Mouse (Mus musculus) liver, embryonic 14.5 days (tissue): Measurements from ENCODE around the gene 4930442H23Rik. TPM values are rescaled to one million over a fixed set of nuclear protein-coding genes. Genes with fewer than 3 reads are reported as not detected.

Experiments used
- ATAC-seq: fragments of 200-750 bp; cut with Nextera tagmentation; 2 replicates; pipeline ENCODE4 v1.8.0; 2017; ENCODE audit warnings: moderate number of reproducible peaks, mild to moderate bottlenecking, moderate library complexity; ENCODE audit not compliant: insufficient read depth
- DNase-seq, 3 experiments: peaks; one replicate each; pipeline ENCODE4 v3.0.0-alpha.2; 2012 to 2013; ENCODE audit warnings: low read depth in 3 of 3, low spot score in 3 of 3
- H3K27ac ChIP-seq: fragments of 300-500 bp; sonication (generic); 2 replicates; pipeline ENCODE4 v1.5.1; 2014; ENCODE audit warnings: moderate library complexity, mild to moderate bottlenecking, control low read depth, inconsistent platforms
- H3K27me3 ChIP-seq: fragments of 300-500 bp; sonication (generic); 2 replicates; pipeline ENCODE4 v1.6.1; 2014; ENCODE audit warnings: mild to moderate bottlenecking, low read length, moderate library complexity; ENCODE audit not compliant: control insufficient read depth, insufficient read depth
- H3K36me3 ChIP-seq: fragments of 300-500 bp; sonication (generic); replicated peaks from 2 replicates; pipeline ENCODE4 v1.6.1; 2014; ENCODE audit warnings: low read depth; ENCODE audit not compliant: control insufficient read depth, insufficient read depth
- H3K4me1 ChIP-seq, 2 experiments: fragments of 200-500 bp in 1 of 2; fragments of 300-500 bp in 1 of 2; sonication (generic) in 1 of 2; replicated peaks; 2 replicates each; pipeline ENCODE4 v1.6.1; 2012 to 2014; ENCODE audit warnings: antibody characterized with exemption in 1 of 2, inconsistent platforms in 1 of 2, low read length in 1 of 2; ENCODE audit not compliant: control insufficient read depth in 2 of 2, insufficient read depth in 2 of 2
- H3K4me2 ChIP-seq: fragments of 300-500 bp; sonication (generic); 2 replicates; pipeline ENCODE4 v1.6.1; 2014; ENCODE audit warnings: low read depth, mild to moderate bottlenecking, control low read depth, moderate library complexity
- H3K4me3 ChIP-seq, 2 experiments: fragments of 200-500 bp in 1 of 2; fragments of 300-500 bp in 1 of 2; sonication (generic) in 1 of 2; 2 replicates each; pipeline ENCODE4 v1.5.1; 2012 to 2014; ENCODE audit warnings: low read depth in 2 of 2, low read length in 2 of 2, mild to moderate bottlenecking in 2 of 2, control low read depth in 1 of 2, inconsistent platforms in 1 of 2, moderate library complexity in 1 of 2; ENCODE audit not compliant: insufficient read depth in 1 of 2
- H3K9ac ChIP-seq: fragments of 300-500 bp; sonication (generic); replicated peaks from 2 replicates; pipeline ENCODE4 v1.6.1; 2014; ENCODE audit warnings: mild to moderate bottlenecking, control low read depth, moderate library complexity
- H3K9me3 ChIP-seq: fragments of 300-500 bp; sonication (generic); 2 replicates; pipeline ENCODE4 v1.6.1; 2016; ENCODE audit warnings: low read length, mixed read lengths; ENCODE audit not compliant: control insufficient read depth
- CTCF ChIP-seq: IDR thresholded peaks from 2 replicates; pipeline ENCODE4 v1.5.1; 2016; ENCODE audit warnings: antibody characterized with exemption, low read depth, control low read depth
- EP300 ChIP-seq: IDR thresholded peaks from 2 replicates; pipeline ENCODE4 v1.6.1; 2016; ENCODE audit warnings: antibody characterized with exemption, low read depth
- WGBS: fragments of 180-500 bp; shearing (Covaris S2); extraction: QIAGEN DNeasy Blood & Tissue Kit; methylation state at CpG from one replicate; pipeline ENCODE4 v1.1.7; 2014; ENCODE audit not compliant: insufficient replicate concordance; 5-methylcytosine and 5-hydroxymethylcytosine counted together
- polyA plus RNA-seq, 2 experiments: library from polyadenylated mRNA; depleted of rRNA in 1 of 2; stranded (reverse) in 1 of 2; unstranded in 1 of 2; fragments of >200 nt; fragmentation: Nextera tagmentation in 1 of 2; extraction: Ambion mirVana in 1 of 2; gene quantifications; 2 replicates each; pipeline versions ENCODE4 v1.2.1 to v1.2.3; 2012 to 2014

Gene 4930442H23Rik
- polyA plus RNA-seq, 2 experiments = not detected

DNA sequence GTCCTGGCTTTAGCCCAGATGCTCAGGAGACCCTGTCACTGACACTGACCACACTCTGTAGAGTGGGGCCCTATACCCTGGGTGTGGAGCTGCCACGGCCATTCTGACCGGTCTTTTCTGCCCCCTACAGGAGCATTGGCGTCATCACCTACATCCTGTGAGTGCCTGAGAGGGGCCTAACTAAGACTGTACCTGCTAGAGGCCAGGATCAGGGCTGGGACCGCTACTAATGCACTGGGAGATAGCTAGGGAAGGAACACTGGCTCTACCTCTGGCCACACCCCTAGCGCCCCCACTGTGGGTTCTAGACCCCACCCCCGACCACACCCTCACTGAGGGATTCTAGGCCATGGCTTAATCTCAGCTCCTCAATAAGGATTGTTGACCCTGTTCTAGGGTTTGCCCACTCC, 7.3 kb upstream of the 4930442H23Rik start:
- H3K27me3 ChIP-seq = peaks cover 27% of the 10 kb centered on the region
- H3K4me3 ChIP-seq = no peak overlapping the region
- H3K9ac ChIP-seq = no peak overlapping the region
- no peak overlapping the region for H3K4me2 ChIP-seq
- no peak for ATAC-seq
- H3K9me3 ChIP-seq = no peaks in the 10 kb centered on the region
- H3K36me3 ChIP-seq = peaks cover 5% of the 10 kb centered on the region
- no peak overlapping the region for H3K27ac ChIP-seq
- peak; percentile 62 for TF ChIP-seq CTCF
- TF ChIP-seq EP300 = no peak
- peaks cover 0 to 15% of the 10 kb centered on the region in 2 experiments; a peak in 3 of 4 replicates for H3K4me1 ChIP-seq
- WGBS = 29% methylated on average over 6 of the region's 6 CpGs
- DNase-seq = no peak

GRCm38 (mm10) chr10:81190236-81190911, 6.7 kb upstream of the 4930442H23Rik start:
- Histone ChIP-seq H3K9ac (no peak overlapping the region), H3K9me3 (no peaks in the 10 kb centered on the region), H3K4me2 (no peak overlapping the region), H3K4me3 (no peak overlapping the region), H3K27ac (no peak overlapping the region), H3K27me3 (peaks cover 23% of the 10 kb centered on the region), H3K36me3 (peaks cover 5% of the 10 kb centered on the region), H3K4me1 (peaks cover 0 to 15% of the 10 kb centered on the region in 2 experiments; a peak in 3 of 4 replicates)
- WGBS = 66% methylated on average over 31 of the region's 31 CpGs
- DNase-seq (no peak), ATAC-seq (no peak)
- TF ChIP-seq EP300 (no peak), CTCF (peak; percentile 90)

GRCm38 (mm10) chr10:81189821-81190220, 6.2 kb upstream of the 4930442H23Rik start:
- Histone ChIP-seq H3K4me1 (peaks cover 0 to 15% of the 10 kb centered on the region in 2 experiments; a peak in 3 of 4 replicates), H3K36me3 (peaks cover 7% of the 10 kb centered on the region), H3K4me3 (no peak overlapping the region), H3K9ac (no peak overlapping the region), H3K9me3 (no peaks in the 10 kb centered on the region), H3K27ac (no peak overlapping the region), H3K4me2 (no peak overlapping the region), H3K27me3 (peaks cover 18% of the 10 kb centered on the region)
- DNase-seq (no peak), ATAC-seq (no peak)
- TF ChIP-seq EP300 (no peak), CTCF (no peak)
- WGBS = 80% methylated on average over 26 of the region's 26 CpGs

- Histone ChIP-seq H3K4me1 (peaks cover 2 to 14% of the 10 kb centered on the region in 2 experiments; a peak in 3 of 4 replicates), H3K9ac (no peak overlapping the region), H3K27me3 (no peaks in the 10 kb centered on the region), H3K4me2 (no peak overlapping the region), H3K36me3 (peaks cover 14% of the 10 kb centered on the region), H3K4me3 (no peak overlapping the region), H3K27ac (no peak overlapping the region), H3K9me3 (no peaks in the 10 kb centered on the region)
- WGBS = 82% methylated on average over 9 of the region's 9 CpGs
- no peak for ATAC-seq
- DNase-seq = no peak
- TF ChIP-seq EP300 = no peak
- no peak for TF ChIP-seq CTCF
Measured at GRCm38 (mm10) chr10:81187161-81187560, 3.5 kb upstream of the 4930442H23Rik start.

DNA sequence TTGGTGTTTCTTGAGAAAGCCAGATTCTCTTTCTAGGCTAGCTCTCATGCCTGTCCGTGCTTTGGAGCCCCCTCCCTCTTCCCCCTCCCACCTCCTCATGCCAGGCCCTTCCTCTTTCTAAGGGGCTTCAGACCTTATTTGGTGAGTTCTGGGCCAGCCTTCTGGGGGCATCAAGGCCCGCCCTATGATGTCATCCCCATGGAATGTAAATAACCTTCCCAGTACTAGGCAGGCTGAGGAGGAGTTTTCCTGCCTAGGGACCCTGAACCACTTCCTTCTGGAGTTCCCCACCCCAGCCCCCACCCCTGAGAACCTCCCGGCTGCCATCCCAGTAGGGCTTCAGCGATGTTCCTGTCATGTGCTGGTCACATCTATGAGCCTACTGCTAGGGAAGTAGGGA, 1.1 kb upstream of the 4930442H23Rik start:
- no peak for DNase-seq
- no peak for ATAC-seq
- no peak overlapping the region for H3K4me2 ChIP-seq

More for the DNA sequence above, 1.1 kb upstream of the 4930442H23Rik start:
- H3K9ac ChIP-seq = no peak overlapping the region
- no peaks in the 10 kb centered on the region for H3K9me3 ChIP-seq
- peaks cover 33% of the 10 kb centered on the region for H3K36me3 ChIP-seq
- no peak overlapping the region for H3K27ac ChIP-seq
- no peak overlapping the region for H3K4me3 ChIP-seq
- WGBS = 60% methylated on average over 4 of the region's 4 CpGs
- peaks cover 2 to 7% of the 10 kb centered on the region in 2 experiments; a peak in 3 of 4 replicates for H3K4me1 ChIP-seq
- no peaks in the 10 kb centered on the region for H3K27me3 ChIP-seq
- no peak for TF ChIP-seq EP300
- no peak for TF ChIP-seq CTCF
